Mouse (Mus musculus) cerebellum, postnatal 36 days (tissue): ENCODE results near the gene Ezh2.
A peak's percentile ranks its signal among the peaks of the same experiment; 100 is the strongest.

Experiments
- DNase-seq, 2 experiments: peaks; one replicate each; pipeline ENCODE4 v3.0.0; 2021 to 2022; ENCODE audit warnings: mixed read lengths in 2 of 2

Gene Ezh2

DNA sequence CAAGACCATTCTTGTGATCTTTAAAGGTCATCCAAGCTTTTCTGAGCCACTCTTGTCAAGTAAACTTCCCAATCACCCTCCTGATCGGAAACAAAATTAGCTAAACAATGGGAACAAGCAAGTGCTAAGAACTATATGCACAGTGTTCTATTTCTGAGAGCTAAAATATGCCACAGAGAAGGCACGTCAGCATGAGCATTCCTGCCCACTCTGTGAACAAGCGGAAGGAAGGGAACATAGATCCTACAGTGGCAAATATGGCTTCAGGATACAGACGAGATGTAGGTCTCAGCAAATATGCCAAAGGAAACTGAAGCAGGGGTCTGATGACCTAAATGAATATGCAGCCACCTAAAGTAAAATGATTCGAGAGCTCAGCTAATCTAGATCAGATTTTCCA, 59.8 kb downstream of the Ezh2 start:
- no peak for DNase-seq

- DNase-seq = no peak
Observed at GRCm38 (mm10) chr6:47532547-47532946, 62.6 kb downstream of the Ezh2 start.

- no peak for DNase-seq
Observed at GRCm38 (mm10) chr6:47527655-47528054, 67.5 kb downstream of the Ezh2 start.

- no peak for DNase-seq
Observed at GRCm38 (mm10) chr6:47527129-47527528, 68.0 kb downstream of the Ezh2 start.

DNA sequence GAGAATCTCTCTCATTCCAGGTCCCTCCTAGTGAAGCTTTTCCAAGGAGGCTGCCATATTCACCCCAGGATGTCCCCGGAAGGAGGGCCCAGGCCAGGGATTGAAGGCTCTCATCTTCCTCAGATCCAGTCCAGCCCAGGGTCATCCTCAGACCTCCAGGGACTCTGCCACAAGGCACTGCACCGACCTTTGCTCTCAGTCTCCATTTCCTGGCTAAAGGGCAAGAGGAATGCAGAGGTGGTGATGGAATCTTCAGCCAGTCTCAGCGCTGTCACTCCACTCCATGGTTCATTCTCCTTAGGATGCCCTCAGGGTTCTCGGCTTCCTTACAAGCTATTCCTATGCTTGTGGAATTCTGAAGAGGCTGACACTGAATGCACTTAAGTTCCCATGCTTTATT, 68.7 kb downstream of the Ezh2 start:
- peak in 1 of 2 experiments; percentile 6 for DNase-seq

GRCm38 (mm10) chr6:47525041-47525440, 70.1 kb downstream of the Ezh2 start:
- no peak for DNase-seq

DNA sequence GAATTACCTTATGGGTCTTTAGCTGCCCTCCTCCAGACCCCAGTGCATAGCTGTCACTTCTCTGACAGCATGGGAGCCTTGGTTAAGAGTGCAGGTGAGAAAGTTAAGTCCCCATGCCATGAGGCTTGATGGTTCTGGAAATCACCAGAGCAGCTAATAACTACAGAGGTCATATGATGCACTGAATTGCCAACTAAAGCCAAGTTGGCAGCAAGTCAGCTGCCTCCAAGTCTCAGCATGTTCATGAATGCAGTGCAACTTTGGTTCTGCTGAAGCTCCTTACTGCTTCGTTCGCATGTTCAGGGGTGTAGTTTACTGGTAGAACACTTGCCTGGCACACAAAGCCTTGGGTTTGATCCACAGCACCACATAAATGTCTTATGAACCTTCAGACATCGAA, 72.7 kb downstream of the Ezh2 start:
- DNase-seq = no peak

DNA sequence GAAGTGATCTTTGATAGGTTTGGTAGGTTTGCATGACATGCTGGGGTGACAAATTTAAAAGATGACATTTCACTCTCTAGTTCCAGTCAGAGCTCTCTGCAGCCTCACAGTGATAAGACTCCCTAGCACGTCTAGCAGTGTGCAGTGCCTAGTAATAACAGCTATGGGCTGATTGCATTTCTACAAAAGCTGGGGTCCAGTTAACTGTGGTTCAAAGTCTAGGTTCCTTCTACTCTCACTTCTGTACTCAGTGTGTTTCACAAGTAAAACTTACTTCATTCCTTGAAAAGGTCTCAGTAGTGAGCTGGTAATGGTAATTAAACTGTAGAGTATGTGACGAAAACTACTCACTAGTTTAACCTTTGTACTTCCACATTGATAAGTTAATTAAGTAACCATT, 75.1 kb downstream of the Ezh2 start:
- no peak for DNase-seq

GRCm38 (mm10) chr6:47494562-47494961, 100.6 kb downstream of the Ezh2 start:
- DNase-seq = no peak

- no peak for DNase-seq
Observed at GRCm38 (mm10) chr6:47482027-47482426, 113.1 kb downstream of the Ezh2 start.
